Mouse (Mus musculus) v-Abl transformed pro-B cells (cell line): ENCODE results near the gene Sgcd.

Experiments used
- in situ Hi-C, 2 experiments: fragments of 400-800 bp; cut with MboI; formaldehyde crosslinking; loops; one replicate each; pipeline ENCODE4 v1.15.1; 2025; ENCODE audit not compliant: unreplicated experiment in 2 of 2

Sgcd gene

GRCm38 (mm10) chr11:47988697-47989533 lies at the start of gene Sgcd:
Gene Sgcd, minus strand, starts transcription at chr11:47988969.
- in situ Hi-C loops: no loop called here

- in situ Hi-C loops: no loop called here
These were observed 49.3 kb upstream of the Sgcd start for GRCm38 (mm10) chr11:48038051-48038450.

- in situ Hi-C loops: no loop called here
These were observed 24.1 kb upstream of the Sgcd start for GRCm38 (mm10) chr11:48012836-48013235.

GRCm38 (mm10) chr11:47988333-47988696 lies 454 bp downstream of the Sgcd start:
- in situ Hi-C loops: no loop called here

GRCm38 (mm10) chr11:47987893-47988267 lies 889 bp downstream of the Sgcd start:
- in situ Hi-C loops: no loop called here

- in situ Hi-C loops: no loop called here
These were observed 1.4 kb downstream of the Sgcd start for GRCm38 (mm10) chr11:47987251-47987892.

- in situ Hi-C loops: no loop called here
These were observed 6.6 kb downstream of the Sgcd start for GRCm38 (mm10) chr11:47982152-47982551.

GRCm38 (mm10) chr11:47981108-47981507 lies 7.7 kb downstream of the Sgcd start:
- in situ Hi-C loops: no loop called here

GRCm38 (mm10) chr11:47953291-47953690 lies 35.5 kb downstream of the Sgcd start:
- in situ Hi-C loops: no loop called here

GRCm38 (mm10) chr11:47952366-47952765 lies 36.4 kb downstream of the Sgcd start:
- in situ Hi-C loops: no loop called here

GRCm38 (mm10) chr11:47939795-47940194 lies 49.0 kb downstream of the Sgcd start:
- in situ Hi-C loops: no loop called here

GRCm38 (mm10) chr11:47917616-47918015 lies 71.2 kb downstream of the Sgcd start:
- in situ Hi-C loops: no loop called here

- in situ Hi-C loops: no loop called here
These were observed 97.1 kb downstream of the Sgcd start for GRCm38 (mm10) chr11:47891617-47892172.

GRCm38 (mm10) chr11:47890315-47890714 lies 98.5 kb downstream of the Sgcd start:
- in situ Hi-C loops: no loop called here

GRCm38 (mm10) chr11:47885310-47885709 lies 103.5 kb downstream of the Sgcd start:
- in situ Hi-C loops: no loop called here

- in situ Hi-C loops: no loop called here
These were observed 105.2 kb downstream of the Sgcd start for GRCm38 (mm10) chr11:47883545-47883944.

- in situ Hi-C loops: no loop called here
These were observed 112.1 kb downstream of the Sgcd start for GRCm38 (mm10) chr11:47876633-47877170.

- in situ Hi-C loops: no loop called here
These were observed 142.9 kb downstream of the Sgcd start for GRCm38 (mm10) chr11:47845894-47846293.

- in situ Hi-C loops: no loop called here
These were observed 155.5 kb downstream of the Sgcd start for GRCm38 (mm10) chr11:47833283-47833682.

GRCm38 (mm10) chr11:47810307-47810706 lies 178.5 kb downstream of the Sgcd start:
- in situ Hi-C loops: no loop called here

- in situ Hi-C loops: no loop called here
These were observed 184.6 kb downstream of the Sgcd start for GRCm38 (mm10) chr11:47804101-47804715.
